Mouse (Mus musculus): ENCODE measurements around the gene Trmt5.
A peak's percentile ranks its signal among the peaks of the same experiment; 100 is the strongest.

The Trmt5 gene

DNA sequence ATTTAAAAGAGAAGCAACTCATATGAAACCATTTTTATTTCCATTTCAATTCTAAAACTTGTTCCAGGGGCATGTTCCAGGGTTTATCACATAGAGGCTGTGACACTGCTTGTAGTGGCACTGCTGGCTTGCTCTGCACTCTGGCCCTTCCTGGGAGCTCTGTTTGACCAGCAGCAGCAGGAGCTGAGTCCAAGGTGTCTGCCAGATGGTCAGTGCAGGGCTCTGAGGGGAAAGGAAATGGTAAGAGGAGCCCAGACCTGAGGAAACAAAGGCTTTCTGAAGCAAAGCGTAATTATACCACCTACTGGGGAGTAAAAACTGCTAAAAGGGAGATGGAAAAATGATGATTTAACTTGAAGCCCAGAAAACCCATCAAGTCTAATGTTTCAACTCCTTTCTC lies 18.0 kb downstream of the Trmt5 start:
- no peak for DNase-seq

DNA sequence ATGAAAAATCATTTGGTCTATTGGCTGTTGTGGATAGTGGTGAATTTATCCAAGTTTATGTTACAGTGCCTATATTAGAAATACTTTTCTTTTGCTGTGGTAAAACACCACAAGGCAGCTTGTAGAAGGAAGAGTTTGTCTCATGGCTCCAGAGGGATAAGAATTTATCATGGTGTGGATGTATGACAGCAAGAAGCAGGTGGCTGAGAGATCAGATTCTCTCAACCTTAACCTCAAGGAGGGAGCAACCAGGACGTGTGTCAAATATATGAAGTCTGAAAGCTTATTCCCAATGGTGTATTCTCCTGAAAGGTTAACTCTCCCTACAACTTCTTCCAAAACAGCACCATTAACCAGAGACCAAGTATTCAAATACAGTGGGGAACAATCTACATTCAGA lies 19.9 kb downstream of the Trmt5 start:
- no peak for DNase-seq

DNA sequence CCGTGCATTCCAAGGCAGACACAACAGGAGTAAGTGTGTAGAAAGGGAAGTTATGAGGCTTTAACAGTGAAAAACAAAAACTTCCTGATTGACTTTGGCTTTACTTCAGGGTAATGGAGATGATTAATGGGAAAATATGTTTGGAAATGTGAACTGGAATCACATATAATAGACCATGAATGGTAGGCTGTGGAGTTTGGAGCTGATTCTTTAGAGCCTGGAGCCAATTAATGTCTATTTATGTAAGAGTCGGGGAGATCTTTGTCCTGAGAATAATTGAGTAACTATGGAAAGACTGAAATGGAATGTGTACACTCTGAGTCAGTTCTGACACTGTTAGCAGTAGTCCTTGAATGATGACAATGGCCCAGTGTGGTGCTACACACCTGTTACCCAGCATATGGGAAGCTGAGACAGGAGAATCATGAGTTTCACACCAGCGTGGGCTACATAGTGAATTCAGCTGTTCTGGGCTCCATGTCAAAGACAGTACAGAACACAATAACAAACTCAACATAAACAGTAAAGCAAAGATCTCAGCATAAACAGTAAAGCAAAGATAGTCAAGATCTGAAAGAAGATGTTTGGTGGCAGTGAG lies 21.0 kb downstream of the Trmt5 start:
- DNase-seq = no peak

DNA sequence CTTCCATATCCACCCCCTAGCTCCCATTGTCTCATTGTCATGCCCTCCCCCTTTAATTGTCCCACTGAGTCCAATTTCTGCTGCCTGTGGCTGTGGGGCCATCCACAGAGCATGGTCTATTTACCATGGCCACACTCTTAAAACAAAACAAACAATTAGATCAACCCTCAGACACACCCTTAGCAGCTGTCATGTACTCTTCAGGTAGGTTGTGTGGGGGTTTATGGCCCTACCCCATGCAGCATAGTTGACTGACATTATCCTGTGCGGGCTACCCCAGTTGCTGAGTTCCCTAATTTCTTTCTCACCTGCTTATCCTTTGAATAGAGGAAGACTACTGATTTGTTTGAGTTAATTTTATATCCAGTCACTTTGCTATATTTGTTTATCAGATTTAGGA lies 26.2 kb downstream of the Trmt5 start:
- no peak for DNase-seq

DNA sequence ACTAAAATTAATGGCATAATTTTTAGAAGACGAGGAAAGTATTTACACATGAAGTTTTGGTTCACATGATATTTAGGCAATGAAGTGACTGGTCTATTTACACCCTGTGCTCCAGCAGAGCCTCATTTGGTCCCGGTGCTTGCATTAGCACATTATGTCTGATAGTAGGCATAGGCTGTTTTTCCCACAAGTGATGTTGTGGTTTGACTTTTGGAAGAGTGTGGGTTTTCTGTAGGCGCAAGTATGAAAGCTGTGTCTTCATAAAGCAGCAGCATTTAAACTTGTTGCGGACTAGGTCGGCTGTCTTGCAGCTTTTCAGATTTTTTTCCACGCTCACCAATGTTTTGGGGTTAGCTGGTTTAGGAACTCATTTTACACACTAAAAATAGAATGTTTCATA lies 27.2 kb downstream of the Trmt5 start:
- no peak for DNase-seq

DNA sequence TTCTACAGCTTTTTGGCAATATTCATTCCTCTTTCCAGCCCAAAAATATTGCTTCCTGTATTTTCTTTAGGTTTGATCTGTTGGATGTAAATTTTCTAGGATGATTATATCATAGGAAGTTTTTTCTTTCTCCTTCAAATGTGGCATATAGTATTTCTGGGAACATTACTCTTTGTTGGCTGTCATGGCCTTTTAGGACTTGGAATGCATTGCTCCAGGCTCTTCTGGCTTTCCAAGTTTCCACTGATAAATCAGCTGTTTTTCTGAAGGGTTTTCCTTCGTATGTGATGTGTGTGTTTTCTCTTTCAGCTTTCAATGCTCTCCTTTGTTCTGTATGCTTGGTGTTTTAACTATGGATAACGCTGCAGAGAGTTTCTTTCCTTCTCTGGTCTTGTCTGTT lies 31.5 kb downstream of the Trmt5 start:
- DNase-seq = no peak

DNA sequence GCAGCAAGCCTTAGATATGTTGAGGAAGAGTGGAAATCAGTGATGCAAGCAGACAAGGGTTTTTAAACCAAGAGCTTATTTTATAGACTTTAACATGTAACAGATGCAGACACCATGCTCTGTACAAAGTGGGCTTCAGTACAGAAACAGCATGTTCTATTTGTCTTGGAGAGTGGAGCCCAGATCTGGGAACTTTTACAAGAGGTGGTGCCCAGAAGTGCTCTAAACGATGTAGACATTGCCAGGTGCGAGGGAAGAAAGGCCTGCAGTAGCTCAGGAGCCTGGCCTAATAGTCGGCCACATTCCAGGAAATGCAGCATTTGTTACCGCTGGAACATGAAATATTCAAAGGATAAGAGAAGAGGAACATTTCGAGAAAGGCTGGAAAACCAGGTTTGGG lies 40.8 kb downstream of the Trmt5 start:
- DNase-seq = no peak

DNA sequence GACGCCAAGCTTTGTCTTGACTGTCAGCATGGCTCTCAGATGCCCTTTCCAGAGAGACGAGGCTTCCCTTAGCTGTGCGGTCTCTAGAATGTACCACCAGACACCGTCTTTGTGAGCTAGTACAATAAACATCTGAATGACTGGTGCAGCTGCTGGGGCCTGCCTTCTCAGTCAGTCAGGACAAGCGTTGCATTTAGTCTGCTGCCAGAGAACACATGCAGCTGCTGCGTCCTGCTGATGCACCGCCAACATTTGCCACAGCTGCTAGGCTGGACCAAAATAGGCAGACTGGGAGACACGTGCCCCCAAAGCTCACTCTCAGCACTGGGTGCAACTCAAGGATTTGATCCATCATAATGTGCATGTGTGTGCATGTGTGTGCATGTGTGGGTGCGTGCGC lies 44.5 kb downstream of the Trmt5 start:
- DNase-seq = peak in 1 of 2 experiments; percentile 9

DNA sequence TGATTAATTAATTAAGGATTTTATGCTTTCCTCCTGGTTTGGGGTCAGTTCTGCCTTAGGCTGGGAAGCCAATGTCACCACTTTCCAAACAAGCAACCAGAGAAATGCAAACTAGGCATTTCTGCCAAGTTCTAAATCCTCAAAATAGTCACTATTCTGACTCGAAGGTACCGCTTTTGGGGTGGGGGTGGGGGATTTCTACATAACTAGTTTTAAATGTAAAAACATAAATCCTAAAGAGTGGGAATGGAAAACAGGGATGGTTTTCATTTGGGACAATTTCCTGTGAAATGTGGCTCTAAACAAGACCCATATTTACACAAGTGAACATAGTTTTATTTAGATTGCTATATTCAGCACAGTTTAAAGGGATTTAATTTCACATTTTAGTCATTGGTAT lies 53.9 kb downstream of the Trmt5 start:
- DNase-seq = no peak

DNA sequence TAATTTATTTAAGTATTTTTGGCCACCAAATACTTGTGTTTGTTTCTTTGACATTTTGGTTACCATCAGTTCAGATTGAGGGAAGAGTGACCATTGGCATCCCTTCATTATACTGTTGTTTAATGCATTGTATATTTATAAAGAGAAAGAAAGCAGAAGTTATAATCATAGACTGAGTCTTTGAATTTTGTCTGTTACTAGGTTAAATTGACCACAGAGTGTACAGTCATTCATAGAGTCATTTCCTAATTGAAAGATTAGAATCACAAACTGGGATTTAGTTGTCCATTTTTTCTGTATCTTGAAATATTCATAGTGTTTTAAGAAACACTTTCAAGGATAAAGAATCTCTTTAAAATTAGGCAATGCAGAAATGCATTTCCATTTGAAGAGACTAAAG lies 55.0 kb downstream of the Trmt5 start:
- DNase-seq = no peak

DNA sequence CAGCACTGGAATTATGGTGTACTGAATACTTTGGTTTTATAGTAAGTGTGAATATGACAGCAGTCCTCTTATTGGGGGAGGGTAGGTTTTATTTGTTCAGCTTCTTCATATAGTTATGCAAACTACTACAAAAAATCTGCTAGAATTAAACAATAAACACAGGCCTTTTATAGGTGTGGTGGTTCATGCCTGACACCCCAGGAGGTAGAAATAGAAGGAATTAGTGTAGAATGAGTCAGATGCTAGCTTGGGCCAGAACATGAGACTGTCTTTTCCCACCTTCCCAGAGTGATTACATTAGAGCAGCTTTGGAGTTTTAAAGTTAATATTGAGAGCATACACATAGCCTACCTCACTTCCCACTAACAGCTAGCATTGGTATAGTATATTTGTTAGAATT lies 56.3 kb downstream of the Trmt5 start:
- no peak for DNase-seq
